Mouse (Mus musculus) frontal cortex, postnatal 36 days (tissue): ENCODE measurements around the gene Apol7a.
"Not testable (repeated sequence)": the region's sequence is repeated elsewhere in the genome, so short reads cannot be mapped to it uniquely, and the experiment has no call there.

Experiments
- DNase-seq, 2 experiments: peaks; one replicate each; pipeline ENCODE4 v3.0.0; 2022; ENCODE audit warnings: low spot score in 2 of 2

The Apol7a gene

DNA sequence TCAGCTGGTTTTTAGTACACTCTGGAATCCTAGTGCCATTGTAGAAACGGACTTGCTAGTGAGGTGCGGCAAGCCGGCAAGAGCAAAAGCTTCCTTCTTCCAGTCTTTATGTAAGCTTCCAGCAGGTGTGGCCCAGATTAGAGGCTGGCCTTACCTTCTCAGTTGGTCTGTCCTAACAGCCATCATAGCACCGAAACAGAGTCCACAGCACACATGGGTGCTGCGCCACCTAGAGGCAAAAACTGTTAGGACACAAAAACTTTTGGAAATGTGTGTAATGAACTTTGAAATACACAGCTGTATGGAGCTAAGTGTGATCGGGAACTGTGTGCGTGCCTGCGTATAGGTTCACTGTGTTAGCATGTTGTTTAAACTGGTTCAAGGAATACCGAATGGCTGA lies at the start of gene Apol7a:
Gene Apol7a (minus strand): TSS at position 84 of the 400 bp plus-strand sequence.
- peak; percentile 15 to 34 for DNase-seq

DNA sequence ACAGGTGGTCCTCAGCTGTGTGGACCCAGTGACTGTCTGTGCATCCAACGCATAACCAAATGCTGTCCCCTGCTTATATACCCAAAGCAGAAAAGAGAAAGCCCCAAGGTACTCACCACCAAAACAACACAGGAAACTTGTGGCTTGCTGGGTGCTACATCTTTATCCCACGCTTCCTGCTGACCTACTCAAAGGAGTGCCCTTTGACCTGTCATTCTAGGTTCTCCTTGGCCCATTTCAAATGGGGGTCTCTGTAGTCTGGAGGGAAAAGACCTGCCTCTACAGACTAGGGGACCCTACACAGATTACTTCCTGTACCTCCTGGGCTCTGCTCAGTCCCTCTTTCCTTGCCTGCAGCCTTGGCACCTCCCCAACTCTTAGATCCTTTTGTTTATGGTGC lies 48.5 kb upstream of the Apol7a start, which contains the start of gene Apol7b:
Gene Apol7b (minus strand): TSS at position 101 of the 400 bp plus-strand sequence.
- DNase-seq: not testable (repeated sequence)

DNA sequence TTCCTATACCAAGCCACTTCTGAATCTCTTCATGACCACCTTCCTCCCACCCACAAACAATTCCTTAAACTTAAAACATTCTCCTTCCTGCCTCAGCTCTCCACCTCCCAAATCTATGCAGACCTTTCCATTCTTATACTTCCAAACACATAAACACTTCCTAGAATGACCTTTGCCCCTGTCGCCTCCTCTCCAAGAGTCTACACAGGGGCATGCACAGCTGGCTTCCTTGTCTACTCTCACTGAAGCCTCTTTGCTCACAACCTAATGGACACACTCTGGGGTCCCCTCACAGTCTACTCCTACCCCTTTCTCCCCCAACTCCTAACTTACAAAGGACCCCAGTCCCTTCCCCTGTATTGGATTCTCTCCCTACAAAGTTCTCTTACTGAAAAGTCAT lies 46.8 kb upstream of the Apol7a start:
- DNase-seq: not testable (repeated sequence)

DNA sequence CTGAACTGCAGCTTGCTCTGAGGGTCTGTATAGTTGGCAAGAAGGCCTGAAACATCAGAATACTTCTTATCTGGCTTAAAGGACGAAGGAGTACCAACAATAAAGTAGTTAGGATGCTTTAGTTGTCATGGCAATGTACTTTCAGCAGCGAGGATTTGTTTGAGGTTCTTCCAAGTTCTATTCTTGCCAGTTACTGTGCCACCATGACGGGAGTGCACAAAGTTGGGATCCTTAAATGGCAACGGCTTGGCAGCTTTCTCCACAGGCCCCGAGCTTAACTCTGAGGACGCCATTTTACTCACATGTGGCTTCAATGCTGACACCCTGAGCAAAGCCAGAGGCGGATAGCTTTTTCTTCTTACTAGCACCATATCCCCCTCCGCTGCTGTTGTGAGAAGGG lies 45.8 kb upstream of the Apol7a start:
- DNase-seq: peak; percentile 20 to 64

DNA sequence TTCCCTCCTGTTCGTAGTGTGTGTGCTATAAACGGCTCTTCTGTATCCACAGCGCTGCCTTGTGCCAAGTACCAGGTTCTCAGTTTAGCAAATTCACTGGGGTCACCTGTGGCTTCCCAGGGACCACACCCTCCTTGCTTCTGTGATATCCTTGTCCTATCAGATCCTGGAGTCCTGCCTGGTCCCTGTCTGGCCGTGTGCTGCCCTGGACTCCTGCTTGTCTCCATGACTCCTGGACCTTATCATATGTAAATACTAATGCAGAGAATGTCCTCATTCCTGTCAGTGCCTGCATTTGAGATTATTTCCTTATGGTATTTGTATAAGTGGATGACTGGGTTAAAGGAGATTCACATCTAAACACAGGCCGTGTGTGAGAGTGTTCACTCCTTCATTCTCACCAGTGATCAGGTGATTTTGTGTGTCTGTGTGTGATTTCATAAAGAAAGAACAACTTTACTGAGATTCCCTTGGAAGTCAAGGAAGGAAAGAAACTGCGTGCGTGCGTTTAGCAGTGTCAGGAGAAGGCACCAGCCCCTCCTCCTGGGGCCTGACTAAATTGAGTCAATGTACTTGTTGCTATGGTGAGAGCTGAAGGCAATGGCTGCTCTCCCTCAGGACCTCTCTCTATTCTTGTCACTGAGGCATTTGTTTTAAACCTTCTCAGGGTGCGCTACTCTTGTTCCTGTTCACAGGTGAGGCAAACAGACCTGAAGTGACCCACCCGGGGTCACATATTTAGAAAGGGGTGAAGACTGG lies 30.0 kb upstream of the Apol7a start:
- DNase-seq: not testable (repeated sequence)

DNA sequence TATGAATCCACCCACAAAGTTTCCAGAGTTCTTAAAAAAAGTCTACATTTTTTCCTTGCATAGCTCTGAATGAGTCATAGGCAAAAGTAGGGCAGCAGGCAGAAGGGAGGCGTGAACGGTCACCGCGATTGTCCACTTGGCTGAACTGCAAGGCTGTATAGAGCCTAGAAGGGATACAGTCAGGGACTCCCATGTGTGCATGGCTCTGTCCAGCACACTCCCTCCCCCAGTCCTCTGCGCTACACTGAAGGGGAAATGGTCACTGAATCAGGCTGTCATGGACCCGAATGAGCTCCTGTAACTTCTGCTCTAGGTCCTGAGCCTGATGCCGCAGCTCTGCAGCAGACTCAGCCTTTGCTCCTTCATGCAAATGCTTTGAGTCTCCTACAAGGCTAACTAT lies 24.0 kb upstream of the Apol7a start:
- DNase-seq: peak; percentile 11 to 15

DNA sequence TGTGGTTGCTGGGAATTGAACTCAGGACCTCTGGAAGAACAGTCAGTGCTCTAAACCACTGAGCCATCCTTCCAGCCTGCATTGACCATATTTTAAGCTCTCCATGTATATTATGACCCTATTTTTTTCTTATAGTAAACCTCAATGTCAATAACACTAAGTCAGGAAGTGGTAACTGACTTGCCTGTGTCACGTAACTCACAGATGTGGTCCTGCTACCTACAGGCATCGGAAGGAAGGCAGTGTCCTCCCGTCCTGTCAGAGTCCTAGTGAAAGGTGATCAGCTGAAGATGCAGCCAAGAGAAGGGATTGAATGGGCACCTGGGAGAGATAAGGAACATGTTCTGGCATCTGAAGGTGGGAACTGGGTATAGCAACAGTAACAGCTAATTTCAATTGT lies 20.7 kb upstream of the Apol7a start:
- not testable (repeated sequence) for DNase-seq

DNA sequence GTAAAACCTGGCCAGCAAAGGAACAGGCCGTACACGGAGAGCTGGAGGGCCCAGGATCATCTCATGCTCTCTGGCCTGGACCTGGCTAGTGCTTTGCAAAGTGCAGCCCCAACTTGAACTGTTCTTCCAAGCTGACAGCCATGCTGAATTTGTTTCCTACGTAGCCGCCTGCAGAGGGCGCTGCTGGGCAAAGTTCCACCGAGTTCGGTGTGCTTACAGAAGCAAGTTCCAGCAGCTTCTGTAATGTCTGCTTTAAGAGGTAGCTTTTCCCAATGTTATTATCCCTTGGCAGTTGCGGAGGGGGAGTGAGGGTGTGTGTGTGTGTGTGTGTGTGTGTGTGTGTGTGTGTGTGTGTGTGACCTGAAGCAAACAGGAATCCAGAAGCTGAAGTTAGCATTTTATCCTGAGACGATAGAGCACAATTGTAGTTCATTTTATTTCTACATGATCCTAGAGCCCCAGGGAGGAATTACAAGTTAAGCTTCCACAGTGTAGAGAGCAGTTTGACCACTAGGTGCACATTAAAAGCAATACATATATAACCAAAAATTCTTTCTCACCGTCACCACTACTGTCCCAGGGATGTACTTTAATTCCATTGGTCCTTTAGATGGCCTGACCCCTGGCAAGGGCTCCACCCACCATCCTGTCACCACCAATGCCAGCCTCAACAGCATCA lies 17.9 kb upstream of the Apol7a start:
- not testable (repeated sequence) for DNase-seq

DNA sequence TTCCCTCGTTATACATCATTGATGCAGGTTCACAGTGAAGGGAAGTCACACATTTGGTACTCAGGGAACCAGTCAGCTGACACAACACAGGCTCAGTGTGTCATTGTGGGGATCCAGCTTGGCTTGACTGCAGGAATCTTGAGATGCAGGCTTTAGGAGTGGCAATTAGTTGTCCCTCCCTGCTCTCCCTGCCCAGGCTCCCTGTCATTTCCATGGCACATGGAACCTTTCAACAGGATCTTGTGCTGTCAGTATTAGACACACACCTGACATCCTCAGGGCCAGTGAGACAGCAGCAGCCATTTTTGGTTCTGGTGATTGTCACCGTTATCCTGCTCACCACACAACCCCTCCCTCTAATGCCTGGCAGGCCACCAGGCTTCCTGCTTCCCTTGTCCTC lies 16.7 kb upstream of the Apol7a start:
- not testable (repeated sequence) for DNase-seq

DNA sequence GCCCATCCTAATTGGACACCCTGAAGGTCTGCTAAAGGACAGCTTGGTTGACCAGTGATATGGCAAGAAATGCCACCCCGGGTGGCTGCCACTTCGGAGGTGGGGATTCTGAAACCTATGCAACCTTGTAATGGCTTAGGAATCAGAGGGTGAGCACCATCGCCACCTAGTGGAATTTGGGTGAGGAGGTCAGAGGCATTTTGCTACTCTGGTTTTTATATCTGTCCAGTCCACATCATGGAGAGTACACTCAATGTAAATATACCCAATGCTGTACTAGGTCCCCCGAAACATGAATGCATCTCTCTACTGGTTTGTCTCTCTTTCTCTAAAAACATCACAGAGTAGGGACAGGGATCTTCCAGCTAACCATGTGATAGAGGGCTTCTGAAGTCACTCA lies 13.8 kb upstream of the Apol7a start:
- peak in 1 of 2 experiments; percentile 17 for DNase-seq

DNA sequence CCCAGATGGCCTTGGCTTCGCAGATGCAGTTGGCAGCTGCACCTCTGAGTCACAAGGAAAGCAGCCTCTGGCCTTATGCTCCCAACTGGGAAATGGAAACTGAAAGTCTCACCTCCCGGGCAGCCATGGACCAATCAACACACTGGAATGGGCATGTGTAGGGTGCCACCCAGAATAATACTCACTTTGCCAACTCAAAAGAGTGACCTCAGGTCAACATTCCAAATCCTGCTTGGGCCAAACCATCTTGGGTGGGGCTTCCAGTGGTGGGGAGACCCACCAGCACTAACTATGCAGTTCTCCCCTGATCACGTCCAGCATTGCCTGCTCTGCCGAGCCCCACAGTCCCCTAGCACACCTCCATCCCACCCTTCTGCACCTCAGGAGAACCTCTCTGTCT lies 12.1 kb upstream of the Apol7a start, which contains the start of gene Apol9a:
Gene Apol9a (minus strand): TSS at position 101 of the 400 bp plus-strand sequence.
- DNase-seq: not testable (repeated sequence)

DNA sequence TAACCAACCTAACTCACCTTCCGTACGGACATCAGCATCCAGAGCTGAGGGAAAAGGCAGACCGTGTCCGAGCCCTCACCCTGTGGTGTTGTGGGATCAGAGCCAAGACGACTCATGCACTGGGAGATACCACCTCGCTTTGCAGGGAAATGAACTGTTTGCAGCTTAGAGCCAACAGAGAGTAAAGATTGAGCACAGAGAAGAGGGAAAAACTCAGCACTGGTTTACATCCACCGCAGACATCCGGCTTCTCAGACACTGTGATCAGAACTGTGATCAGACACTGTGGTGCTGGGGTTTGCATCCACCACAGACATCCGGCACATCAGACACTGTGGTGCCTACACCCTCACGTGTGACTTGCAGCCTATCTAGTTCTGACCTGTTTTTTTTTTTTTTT lies 7.5 kb upstream of the Apol7a start:
- peak in 1 of 2 experiments; percentile 15 for DNase-seq

DNA sequence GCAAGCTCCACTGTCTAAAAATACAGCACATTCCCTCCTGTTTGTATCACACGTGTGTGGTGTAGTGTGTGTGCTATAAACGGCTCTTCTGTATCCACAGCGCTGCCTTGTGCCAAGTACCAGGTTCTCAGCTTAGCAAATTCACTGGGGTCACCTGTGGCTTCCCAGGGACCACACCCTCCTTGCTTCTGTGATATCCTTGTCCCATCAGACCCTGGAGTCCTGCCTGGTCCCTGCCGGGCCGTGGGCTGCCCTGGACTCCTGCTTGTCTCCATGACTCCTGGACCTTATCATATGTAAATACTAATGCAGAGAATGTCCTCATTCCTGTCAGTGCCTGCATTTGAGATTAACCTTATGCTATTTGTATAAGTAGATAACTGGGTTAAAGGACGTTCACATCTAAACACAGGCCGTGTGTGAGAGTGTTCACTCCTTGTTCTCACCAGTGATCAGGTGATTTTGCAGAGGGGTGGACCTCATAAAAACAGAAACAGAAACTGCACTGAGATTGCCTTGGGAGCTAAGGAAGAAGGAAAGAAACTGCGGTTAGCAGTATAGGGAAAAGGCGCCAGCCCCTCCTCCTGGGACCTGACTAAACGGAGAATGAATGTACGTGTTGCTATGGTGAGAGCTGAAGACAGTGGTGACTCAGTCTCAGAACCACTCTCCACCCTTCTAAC lies 1.3 kb downstream of the Apol7a start:
- DNase-seq: peak; percentile 17 to 31

DNA sequence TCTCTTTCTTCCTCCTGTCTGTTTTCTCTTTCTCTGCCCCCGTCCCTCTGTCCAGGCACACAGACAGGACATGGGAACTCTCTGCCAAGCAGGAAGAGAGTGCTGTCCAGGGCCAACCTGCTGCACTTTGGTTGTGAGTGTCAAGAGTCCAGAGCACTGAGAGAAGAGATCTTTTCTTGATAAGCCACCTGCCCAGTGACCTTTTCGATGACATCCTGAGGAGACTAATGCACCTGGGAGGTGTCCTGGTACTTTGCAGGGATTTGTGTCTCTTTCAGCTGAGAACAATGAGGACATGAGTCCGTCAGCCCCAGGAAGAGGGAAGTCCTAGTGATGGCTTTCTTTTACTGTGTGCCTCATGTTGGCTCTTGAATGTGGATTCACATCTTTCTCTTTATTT lies 5.1 kb downstream of the Apol7a start:
- not testable (repeated sequence) for DNase-seq

DNA sequence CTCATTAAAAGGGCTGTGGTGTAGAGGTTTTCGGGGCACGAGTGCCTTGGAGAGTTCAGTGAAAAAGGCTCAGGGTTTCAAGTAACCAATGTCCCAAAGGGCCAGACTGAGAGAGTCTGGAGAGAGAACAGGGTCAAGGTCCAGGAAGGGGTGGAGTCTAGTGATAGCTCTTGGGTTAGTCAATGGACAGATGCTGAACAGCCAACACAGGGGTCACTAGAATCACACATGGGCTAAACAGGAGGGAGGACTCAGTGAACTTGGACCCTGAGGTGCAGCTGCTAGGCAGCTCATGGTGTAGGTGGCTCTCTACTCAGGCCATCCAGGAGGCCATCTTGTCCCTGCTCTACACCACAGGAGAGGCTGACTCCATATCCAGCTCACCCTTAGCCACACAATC lies 11.4 kb downstream of the Apol7a start:
- no peak for DNase-seq

DNA sequence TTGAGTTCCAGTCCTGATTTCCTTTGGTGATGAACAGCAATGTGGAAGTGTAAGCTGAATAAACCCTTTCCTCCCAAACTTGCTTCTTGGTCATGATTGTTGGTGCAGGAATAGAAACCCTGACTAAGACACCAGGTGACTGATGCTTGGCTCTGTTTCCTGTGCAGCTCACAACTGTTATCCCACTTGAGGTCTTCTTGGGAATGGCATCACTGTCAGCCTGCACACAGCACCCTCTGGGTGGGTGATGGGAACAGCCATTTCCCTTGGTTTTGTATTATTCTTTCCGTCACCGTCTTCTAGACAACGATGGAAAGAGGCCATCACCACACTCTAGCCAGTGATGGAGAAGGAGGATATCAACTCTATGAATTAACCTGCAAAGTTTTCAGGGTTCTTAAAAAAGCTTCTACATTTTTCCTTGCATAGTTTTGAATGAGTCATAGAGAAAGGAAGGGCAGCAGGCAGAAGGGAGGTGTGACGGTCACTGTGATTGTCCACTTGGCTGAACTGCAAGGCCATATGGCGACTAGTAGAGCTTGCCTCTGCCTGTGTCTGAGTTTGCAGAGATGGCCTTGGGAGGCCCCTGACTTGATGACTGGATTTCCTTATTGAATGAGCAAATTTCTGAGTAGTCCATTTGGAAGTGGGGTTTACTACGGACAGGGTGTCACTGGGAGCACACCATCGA lies 14.4 kb downstream of the Apol7a start:
- DNase-seq: no peak

DNA sequence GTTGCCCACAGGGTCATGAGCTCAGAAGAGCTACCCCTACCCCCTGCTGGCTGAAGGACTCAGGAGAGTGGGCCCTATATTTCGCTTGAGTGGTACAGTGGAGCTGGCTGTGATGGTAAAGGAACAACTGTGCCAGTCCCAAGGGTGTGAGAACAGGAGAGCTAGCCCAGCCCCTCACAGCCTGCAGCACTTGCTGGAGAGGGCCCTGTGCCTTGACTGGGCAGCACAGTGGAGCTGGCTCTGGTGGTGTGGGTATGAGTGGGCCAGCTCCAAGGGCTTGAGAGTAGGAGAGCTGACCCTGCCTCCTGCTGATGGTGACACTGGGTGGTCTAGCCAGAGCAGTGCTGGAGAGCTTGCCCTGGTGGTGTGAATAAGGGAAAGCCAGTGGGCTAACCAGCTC lies 16.0 kb downstream of the Apol7a start:
- no peak for DNase-seq

DNA sequence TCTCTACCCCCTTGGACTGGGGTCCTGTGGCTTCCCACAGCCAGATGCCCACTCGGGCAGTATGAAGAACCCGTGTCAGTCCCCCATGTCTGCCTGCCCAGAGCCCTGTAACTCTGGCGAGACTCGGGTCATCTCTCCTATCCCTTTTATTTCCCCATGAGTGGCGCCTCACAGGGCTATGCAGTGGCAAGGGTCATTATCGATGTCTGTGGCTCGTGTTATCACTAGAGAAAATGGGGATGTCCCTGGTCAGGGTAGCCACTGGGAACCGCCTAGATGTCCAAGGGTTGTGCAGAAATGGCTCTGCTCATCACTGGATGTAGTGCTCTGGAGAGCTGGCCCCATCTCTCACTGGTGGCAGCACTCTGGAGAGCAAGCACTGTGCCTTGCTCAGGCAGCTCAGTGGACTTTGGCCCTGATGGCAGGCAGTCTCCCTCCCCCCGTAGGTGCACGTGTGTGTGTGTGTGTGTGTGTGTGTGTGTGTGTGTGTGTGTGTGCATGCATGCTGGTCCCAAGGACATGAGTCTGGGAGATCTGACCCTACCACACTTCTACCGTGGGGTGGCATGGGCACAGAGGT lies 16.5 kb downstream of the Apol7a start:
- DNase-seq: no peak

DNA sequence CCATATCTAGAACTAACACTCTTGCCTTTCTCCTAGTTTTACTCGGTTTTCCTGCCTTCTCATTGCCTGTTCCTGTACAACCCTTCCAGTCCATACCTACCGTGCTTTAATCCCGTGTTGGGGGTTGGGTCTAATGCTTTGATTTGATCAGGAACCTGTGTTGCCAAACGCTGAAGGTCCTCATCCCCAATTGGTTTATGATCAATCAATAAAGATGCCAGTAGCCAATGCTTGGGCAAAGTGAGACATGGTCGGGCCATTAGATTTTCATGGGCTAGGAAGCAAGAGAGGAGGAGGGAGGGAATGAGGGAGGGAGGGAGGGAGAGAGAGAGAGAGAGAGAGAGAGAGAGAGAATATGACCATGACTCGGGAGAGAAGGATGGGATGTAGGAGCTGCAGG lies 17.4 kb downstream of the Apol7a start:
- DNase-seq: no peak

DNA sequence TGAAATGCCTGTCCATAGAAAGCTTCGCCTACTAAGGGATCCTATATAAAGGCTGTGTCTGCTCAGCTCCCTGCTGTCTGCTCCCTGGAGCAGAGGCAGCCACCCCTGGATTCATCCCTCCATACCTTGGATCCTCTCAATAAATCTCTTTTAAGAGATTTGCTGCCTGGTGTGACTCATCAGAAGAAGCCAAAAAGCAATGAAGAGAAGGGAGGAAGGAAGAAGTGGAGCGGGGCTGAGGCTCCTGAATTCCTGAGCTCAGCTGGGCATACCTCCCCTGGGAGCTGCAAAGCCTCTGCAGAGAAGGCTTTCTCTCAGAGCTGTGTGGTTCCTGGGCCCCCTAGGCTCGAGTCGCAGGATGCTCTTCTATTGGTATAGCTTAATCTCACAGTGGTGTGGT lies 19.0 kb downstream of the Apol7a start:
- no peak for DNase-seq

DNA sequence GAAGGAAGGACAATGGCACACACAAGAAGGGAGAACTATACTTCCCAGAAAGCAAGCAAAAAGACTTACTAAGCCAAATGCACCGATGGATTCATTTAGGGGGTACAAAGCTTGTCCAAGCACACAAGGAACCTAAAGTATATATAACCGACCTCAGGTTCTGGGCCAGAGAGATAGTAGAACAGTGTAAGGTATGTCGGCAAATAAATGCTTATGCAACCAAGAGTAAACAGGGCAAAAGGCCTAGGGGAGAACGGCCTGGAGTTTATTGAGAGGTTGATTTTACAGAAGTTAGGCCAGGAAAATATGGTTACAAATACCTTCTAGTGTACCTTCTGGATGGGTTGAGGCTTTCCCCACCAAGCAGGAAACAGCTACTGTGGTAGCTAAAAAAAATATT lies 21.5 kb downstream of the Apol7a start:
- DNase-seq: no peak

DNA sequence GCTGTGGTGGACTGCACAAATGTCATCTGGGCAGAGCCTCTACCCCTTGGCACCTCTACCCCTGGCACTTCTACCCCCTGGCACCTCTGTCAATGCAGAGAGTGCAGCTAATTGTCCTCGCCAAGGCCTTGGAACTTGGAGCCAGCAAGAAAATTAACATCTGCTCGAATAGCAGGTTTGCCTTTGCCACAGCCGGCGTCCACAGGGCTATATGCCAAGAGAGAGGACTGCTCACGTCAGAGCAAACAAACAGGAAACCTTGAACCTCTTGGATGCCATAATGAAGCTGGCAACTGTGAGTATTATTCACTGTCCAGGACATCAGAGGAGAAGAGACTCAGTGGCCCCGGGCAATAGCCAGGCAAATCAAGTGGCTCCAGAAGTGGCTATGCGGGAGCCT lies 22.0 kb downstream of the Apol7a start:
- no peak for DNase-seq
